Mouse (Mus musculus) ovary, postnatal 36 days (tissue): ENCODE data around the gene Col10a1.
"Not testable (repeated sequence)": the region's sequence is repeated elsewhere in the genome, so short reads cannot be mapped to it uniquely, and the experiment has no call there.

Experiments used
- DNase-seq: peaks from one replicate; pipeline ENCODE4 v3.0.0; 2022; ENCODE audit warnings: low spot score, mixed read lengths

The Col10a1 gene

GRCm38 (mm10) chr10:34389681-34390080 lies at the start of gene Col10a1:
Gene Col10a1 (plus strand): TSS chr10:34389981.
- no peak for DNase-seq

- no peak for DNase-seq
Measured at GRCm38 (mm10) chr10:34341014-34341413, 48.8 kb upstream of the Col10a1 start.

- DNase-seq = no peak
Measured at GRCm38 (mm10) chr10:34341886-34342285, 47.9 kb upstream of the Col10a1 start.

- no peak for DNase-seq
Measured at GRCm38 (mm10) chr10:34352166-34352565, 37.6 kb upstream of the Col10a1 start.

GRCm38 (mm10) chr10:34358263-34358662 lies 31.5 kb upstream of the Col10a1 start:
- no peak for DNase-seq

GRCm38 (mm10) chr10:34363756-34364155 lies 26.0 kb upstream of the Col10a1 start:
- no peak for DNase-seq

GRCm38 (mm10) chr10:34368138-34368537 lies 21.6 kb upstream of the Col10a1 start:
- no peak for DNase-seq

- no peak for DNase-seq
Measured at GRCm38 (mm10) chr10:34373332-34373731, 16.4 kb upstream of the Col10a1 start.

- no peak for DNase-seq
Measured at GRCm38 (mm10) chr10:34385636-34386035, 4.1 kb upstream of the Col10a1 start.

GRCm38 (mm10) chr10:34396959-34397358 lies 7.2 kb downstream of the Col10a1 start:
- DNase-seq = no peak

GRCm38 (mm10) chr10:34399267-34399666 lies 9.5 kb downstream of the Col10a1 start:
- DNase-seq = no peak

- peak; percentile 95 for DNase-seq
Measured at GRCm38 (mm10) chr10:34418204-34418756, 28.5 kb downstream of the Col10a1 start, which contains the start of gene Nt5dc1. Gene Nt5dc1 (minus strand): TSS chr10:34418552.

- DNase-seq = not testable (repeated sequence)
Measured at GRCm38 (mm10) chr10:34418794-34419193, 29.0 kb downstream of the Col10a1 start.

- no peak for DNase-seq
Measured at GRCm38 (mm10) chr10:34431783-34432182, 42.0 kb downstream of the Col10a1 start.

- DNase-seq = not testable (repeated sequence)
Measured at GRCm38 (mm10) chr10:34434191-34434590, 44.4 kb downstream of the Col10a1 start.
